Mouse (Mus musculus): ENCODE measurements around the gene Eddm3b.
"Not testable (repeated sequence)": the region's sequence is repeated elsewhere in the genome, so short reads cannot be mapped to it uniquely, and the experiment has no call there.

The Eddm3b gene

GRCm38 (mm10) chr14:51145521-51145920 is 31.3 kb downstream of the Eddm3b start:
- DNase-seq, result peak; percentile 10

- DNase-seq, result no peak
These were observed 32.5 kb downstream of the Eddm3b start, which contains the start of gene Rnase1 for GRCm38 (mm10) chr14:51146685-51147084. TSS of gene Rnase1 (minus strand) at chr14:51146785.

- no peak for DNase-seq
These were observed 33.8 kb downstream of the Eddm3b start for GRCm38 (mm10) chr14:51148006-51148405.

GRCm38 (mm10) chr14:51149164-51149563 is 34.9 kb downstream of the Eddm3b start:
- no peak for DNase-seq

DNA sequence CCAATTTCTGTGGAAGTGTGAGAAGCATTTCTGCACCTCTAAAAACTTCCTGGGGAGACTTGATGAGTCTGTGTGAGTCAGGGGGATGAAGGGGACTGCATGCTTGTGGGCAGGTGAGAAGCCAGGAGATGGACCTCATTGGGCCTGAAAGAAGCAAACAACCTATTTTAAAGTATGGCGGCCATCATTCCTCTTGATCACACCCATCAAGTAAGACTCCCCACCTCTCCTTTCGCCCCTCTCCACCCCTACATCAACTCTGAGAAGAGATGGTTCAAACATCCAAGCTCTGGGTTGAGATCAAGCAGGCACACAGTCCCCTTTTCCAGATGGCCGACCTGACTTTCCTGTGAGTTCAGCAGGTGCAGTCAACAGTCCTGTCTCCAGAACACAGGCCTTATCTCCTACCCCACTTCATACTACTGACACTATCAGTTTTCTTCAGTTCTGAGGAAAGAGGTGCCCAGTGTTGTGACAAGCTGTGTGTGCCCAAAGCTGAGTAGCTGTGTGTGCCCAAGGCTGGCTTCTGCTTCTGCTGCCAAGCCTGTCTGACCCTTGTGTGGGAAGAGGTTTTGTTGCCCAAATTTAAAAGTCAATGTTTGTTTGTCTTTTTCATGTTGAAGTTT is 36.1 kb downstream of the Eddm3b start:
- DNase-seq, result no peak

GRCm38 (mm10) chr14:51152249-51152870 is 38.1 kb downstream of the Eddm3b start:
- no peak for DNase-seq

DNA sequence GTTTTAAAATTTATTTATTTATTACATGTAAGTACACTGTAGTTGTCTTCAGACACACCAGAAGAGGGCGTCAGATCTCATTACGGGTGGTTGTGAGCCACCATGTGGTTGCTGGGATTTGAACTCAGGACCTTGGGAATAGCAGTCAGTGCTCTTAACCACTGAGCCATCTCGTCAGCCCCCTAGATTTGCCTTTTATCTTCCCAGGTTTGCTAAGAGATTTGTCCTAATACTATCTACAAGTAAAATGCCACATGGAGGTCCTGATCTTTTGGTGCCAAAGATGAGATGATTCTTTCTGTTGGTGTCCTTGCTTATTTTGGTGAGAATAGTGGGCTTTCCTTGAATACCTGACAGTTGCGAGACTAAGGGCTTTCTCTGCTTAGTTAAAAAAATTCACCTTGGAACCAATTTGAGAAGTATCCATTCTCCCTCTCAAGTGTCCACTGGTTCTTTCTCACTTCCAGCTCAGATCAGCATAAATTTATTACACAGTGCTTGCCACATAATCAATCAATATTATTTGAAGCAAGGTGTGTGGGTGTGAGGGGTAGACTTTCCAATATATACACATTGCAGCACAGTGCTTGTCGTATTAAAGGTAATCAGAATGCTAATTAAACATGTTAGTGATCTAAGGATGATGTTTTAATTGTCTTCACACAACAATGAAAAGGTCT is 42.0 kb downstream of the Eddm3b start:
- no peak for DNase-seq

GRCm38 (mm10) chr14:51156736-51157068 is 42.5 kb downstream of the Eddm3b start:
- no peak for DNase-seq

DNA sequence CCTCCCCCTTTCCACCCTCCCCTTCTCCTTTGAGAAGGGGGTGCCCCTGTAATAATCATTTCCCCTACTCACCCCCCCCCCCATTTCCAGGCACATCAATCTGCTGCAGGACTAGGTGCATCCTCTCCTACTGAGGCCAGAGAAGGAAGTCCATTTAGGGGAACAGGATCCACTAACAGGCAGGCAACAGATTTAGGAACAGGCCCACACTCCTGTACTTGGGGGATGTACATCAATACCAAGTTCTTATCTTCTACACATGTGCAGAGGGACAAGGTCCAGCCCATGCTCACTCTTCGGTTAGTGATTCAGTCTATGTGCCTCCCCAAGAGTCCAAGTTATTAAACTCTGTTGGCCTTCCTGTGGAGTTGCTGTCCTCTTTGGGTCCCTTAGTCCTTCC is 42.8 kb downstream of the Eddm3b start:
- no peak for DNase-seq

GRCm38 (mm10) chr14:51161976-51162375 is 47.8 kb downstream of the Eddm3b start, which contains the start of gene Rnase2b:
TSS of gene Rnase2b (plus strand) at chr14:51162260.
- DNase-seq, result not testable (repeated sequence)

DNA sequence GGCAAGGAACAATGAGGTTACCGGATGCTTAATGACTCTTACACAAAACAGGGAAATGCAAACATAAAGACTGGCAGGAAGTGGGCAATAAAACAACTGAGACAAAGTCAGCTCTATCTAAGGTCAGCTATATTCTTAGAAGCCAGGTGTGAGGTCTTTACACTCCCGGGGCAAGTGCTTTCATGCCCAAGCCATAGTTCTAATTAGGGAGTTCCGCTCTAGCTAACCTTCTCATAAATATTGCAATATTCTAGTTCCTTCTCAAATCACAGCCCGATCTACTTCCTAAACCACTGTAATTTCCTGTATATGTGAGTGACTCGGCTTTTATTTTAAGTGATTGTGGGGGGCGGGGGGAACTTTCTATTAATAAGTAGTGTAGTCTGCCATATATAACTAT is 49.1 kb downstream of the Eddm3b start:
- DNase-seq, result not testable (repeated sequence)

DNA sequence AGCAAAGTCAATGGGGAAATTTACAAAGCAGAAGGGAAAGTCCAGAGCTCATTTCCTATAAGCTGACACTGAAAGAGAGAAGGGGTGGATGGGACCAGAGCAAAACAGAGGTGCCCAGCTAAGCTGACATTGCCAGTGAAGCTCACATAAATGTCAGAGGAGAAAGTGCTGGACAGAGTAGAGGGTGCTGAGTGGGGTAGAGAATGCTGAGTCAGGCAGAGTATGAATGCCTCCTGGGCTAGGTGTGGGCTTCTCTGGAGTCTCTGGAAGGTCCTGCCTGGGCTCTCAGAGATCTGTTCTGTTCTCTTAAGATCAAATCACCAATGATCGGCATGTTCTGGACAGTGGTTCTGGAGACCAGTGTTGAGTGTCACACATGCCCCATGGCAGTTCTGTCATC is 51.2 kb downstream of the Eddm3b start:
- DNase-seq, result no peak

DNA sequence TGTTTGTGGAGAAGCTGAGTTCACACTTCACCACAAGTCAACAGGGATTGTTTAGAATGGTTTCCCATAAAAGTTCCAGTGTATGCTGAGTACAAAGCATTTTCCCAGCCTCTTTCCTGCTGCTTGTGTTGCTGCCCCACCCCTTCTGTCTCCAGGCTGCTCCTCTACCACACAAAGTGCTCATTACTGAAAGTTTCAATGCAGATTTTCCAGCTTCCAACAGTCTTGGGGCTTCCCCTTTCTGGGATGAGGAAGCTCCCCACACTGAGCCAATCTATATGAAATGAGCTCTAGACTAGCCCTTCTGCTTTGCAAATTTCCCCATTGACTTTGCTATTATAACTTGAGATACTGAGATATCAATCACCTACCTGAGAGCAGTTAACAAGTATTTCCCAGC is 51.8 kb downstream of the Eddm3b start:
- no peak for DNase-seq
